Mouse (Mus musculus): ENCODE results near the gene Thumpd3. TPM values are rescaled to one million over a fixed set of nuclear protein-coding genes. Genes with fewer than 3 reads are reported as not detected.

The Thumpd3 gene
- total and polyA plus RNA-seq, 3 experiments: 74.8 to 158 (median 89.1) TPM

GRCm38 (mm10) chr6:113103765-113104164 is 57.7 kb downstream of the Thumpd3 start:
- Histone ChIP-seq H3K36me3 (ENCODE audit: control insufficient read depth in 1 of 2, insufficient read depth in 2 of 2, low read length in 2 of 2) (peaks cover 27 to 44% of the 10 kb centered on the region in 2 experiments), H3K9ac (ENCODE audit: control insufficient read depth, low read depth, low read length, poor library complexity, severe bottlenecking) (no peak overlapping the region), H3K79me2 (ENCODE audit: control insufficient read depth, insufficient read depth, low read length, poor library complexity) (peaks cover 20% of the 10 kb centered on the region), H3K4me3 (ENCODE audit: control insufficient read depth in 1 of 2, insufficient read depth in 1 of 2, low read depth in 2 of 2, low read length in 2 of 2) (no peak overlapping the region), H3K4me1 (ENCODE audit: control insufficient read depth in 1 of 2, insufficient read depth in 2 of 2, low read length in 2 of 2) (peaks cover 5 to 28% of the 10 kb centered on the region in 2 experiments), H3K27ac (ENCODE audit: control insufficient read depth, low read depth, low read length) (no peak overlapping the region), H3K27me3 (ENCODE audit: control insufficient read depth in 1 of 2, insufficient read depth in 2 of 2, low read length in 2 of 2) (no peaks in the 10 kb centered on the region), H3K9me3 (replicated peaks; ENCODE audit: insufficient read depth, low read length) (no peaks in the 10 kb centered on the region)
- TF ChIP-seq RAD21 (IDR thresholded peaks at IDR 0.05; ENCODE audit: low read depth, low read length): peak; percentile 52
- TF ChIP-seq POLR2AphosphoS5 (IDR thresholded peaks at IDR 0.05; ENCODE audit: borderline replicate concordance, low read depth, low read length): no peak
- no peak for TF ChIP-seq KAT2A (conservative IDR thresholded peaks at IDR 0.05; ENCODE audit: low read depth, low read length)
- TF ChIP-seq ZNF384 (IDR thresholded peaks at IDR 0.05; ENCODE audit: low read depth, low read length): peak; percentile 91
- no peak for TF ChIP-seq MXI1 (IDR thresholded peaks at IDR 0.05; ENCODE audit: low read depth, low read length)
- peak; percentile 42 for TF ChIP-seq ZC3H11A (IDR thresholded peaks at IDR 0.05; ENCODE audit: low read depth, low read length)
- peak; percentile 34 to 53 (median 45); a peak in 5 of 6 replicates for TF ChIP-seq CTCF (IDR thresholded peaks at IDR 0.05 in 2 of 3, conservative IDR thresholded peaks at IDR 0.05 in 1 of 3; ENCODE audit: control insufficient read depth in 1 of 3, insufficient read depth in 1 of 3, low read depth in 2 of 3, low read length in 3 of 3, poor library complexity in 1 of 3, severe bottlenecking in 1 of 3)
- TF ChIP-seq SMC3 (IDR thresholded peaks at IDR 0.05; ENCODE audit: low read depth, low read length): peak; percentile 60
- peak; percentile 77 for DNase-seq (ENCODE audit: low read depth, low spot score)

GRCm38 (mm10) chr6:113109378-113109777 is 63.4 kb downstream of the Thumpd3 start:
- no peak for TF ChIP-seq MYB (IDR thresholded peaks at IDR 0.05; ENCODE audit: low read depth, low read length)
- TF ChIP-seq TAL1 (IDR thresholded peaks at IDR 0.05; ENCODE audit: low read length): no peak
- no peak for TF ChIP-seq JUND (IDR thresholded peaks at IDR 0.05; ENCODE audit: low read depth, low read length)
- TF ChIP-seq ELF1 (IDR thresholded peaks at IDR 0.05; ENCODE audit: low read depth, low read length): no peak
- TF ChIP-seq RAD21 (IDR thresholded peaks at IDR 0.05; ENCODE audit: low read depth, low read length): no peak
- TF ChIP-seq POLR2A (IDR thresholded peaks at IDR 0.05; ENCODE audit: control insufficient read depth in 1 of 2, insufficient read depth in 1 of 2, low read depth in 1 of 2, low read length in 2 of 2, poor library complexity in 1 of 2): no peak
- no peak for TF ChIP-seq ZC3H11A (IDR thresholded peaks at IDR 0.05; ENCODE audit: low read depth, low read length)
- no peak for TF ChIP-seq ETS1 (IDR thresholded peaks at IDR 0.05; ENCODE audit: low read depth, low read length)
- TF ChIP-seq SIN3A (IDR thresholded peaks at IDR 0.05; ENCODE audit: low read length): no peak
- no peak for TF ChIP-seq CTCF (IDR thresholded peaks at IDR 0.05 in 2 of 3, conservative IDR thresholded peaks at IDR 0.05 in 1 of 3; ENCODE audit: control insufficient read depth in 1 of 3, insufficient read depth in 1 of 3, low read depth in 2 of 3, low read length in 3 of 3, poor library complexity in 1 of 3, severe bottlenecking in 1 of 3)
- no peak for TF ChIP-seq TBP (IDR thresholded peaks at IDR 0.05; ENCODE audit: low read depth, low read length)
- Histone ChIP-seq H3K27me3 (ENCODE audit: control insufficient read depth in 1 of 2, insufficient read depth in 2 of 2, low read length in 2 of 2) (no peaks in the 10 kb centered on the region), H3K79me2 (ENCODE audit: control insufficient read depth, insufficient read depth, low read length, poor library complexity) (peaks cover 5% of the 10 kb centered on the region), H3K36me3 (ENCODE audit: control insufficient read depth in 1 of 2, insufficient read depth in 2 of 2, low read length in 2 of 2) (peaks cover 2 to 72% of the 10 kb centered on the region in 2 experiments), H3K9me3 (replicated peaks; ENCODE audit: insufficient read depth, low read length) (no peaks in the 10 kb centered on the region), H3K4me1 (ENCODE audit: control insufficient read depth in 1 of 2, insufficient read depth in 2 of 2, low read length in 2 of 2) (no peaks in the 10 kb centered on the region), H3K9ac (ENCODE audit: control insufficient read depth, low read depth, low read length, poor library complexity, severe bottlenecking) (no peak overlapping the region), H3K4me3 (ENCODE audit: control insufficient read depth in 1 of 2, insufficient read depth in 1 of 2, low read depth in 2 of 2, low read length in 2 of 2) (no peak overlapping the region), H3K27ac (ENCODE audit: control insufficient read depth, low read depth, low read length) (no peak overlapping the region)
- DNase-seq (ENCODE audit: low read depth, low spot score): no peak
